Mouse (Mus musculus) heart, embryonic 10.5 days (tissue): ENCODE results near the gene Slc12a3. TPM values are rescaled to one million over a fixed set of nuclear protein-coding genes. Genes with fewer than 3 reads are reported as not detected.

Source experiments
- DNase-seq: peaks from one replicate; pipeline ENCODE4 v3.0.0-alpha.2; 2017; ENCODE audit warnings: low spot score
- H3K27ac ChIP-seq: fragments of 300-500 bp; sonication (generic); 2 replicates; pipeline ENCODE4 v1.5.1; 2016; ENCODE audit warnings: mild to moderate bottlenecking
- H3K27me3 ChIP-seq: fragments of 300-500 bp; sonication (generic); 2 replicates; pipeline ENCODE4 v1.6.1; 2016; ENCODE audit warnings: mild to moderate bottlenecking; ENCODE audit not compliant: poor library complexity, insufficient read depth, severe bottlenecking
- H3K36me3 ChIP-seq: fragments of 300-500 bp; sonication (generic); 2 replicates; pipeline ENCODE4 v1.6.1; 2016; ENCODE audit warnings: mild to moderate bottlenecking, moderate library complexity
- H3K4me1 ChIP-seq: fragments of 300-500 bp; sonication (generic); 2 replicates; pipeline ENCODE4 v1.6.1; 2016; ENCODE audit warnings: mild to moderate bottlenecking
- H3K4me3 ChIP-seq: fragments of 300-500 bp; sonication (generic); 2 replicates; pipeline ENCODE4 v1.5.1; 2016; ENCODE audit warnings: mild to moderate bottlenecking, moderate library complexity
- H3K9me3 ChIP-seq: fragments of 300-500 bp; sonication (generic); 2 replicates; pipeline ENCODE4 v1.6.1; 2016; ENCODE audit warnings: mild to moderate bottlenecking, moderate library complexity
- WGBS: fragments of 180-500 bp; shearing (Covaris S2); methylation state at CpG from one replicate; pipeline ENCODE4 v1.1.7; 2016; 5-methylcytosine and 5-hydroxymethylcytosine counted together
- polyA plus RNA-seq: library from polyadenylated mRNA; unstranded; fragments of >200 nt; fragmentation: Nextera tagmentation; extraction: Ambion mirVana; gene quantifications from 2 replicates; pipeline ENCODE4 v1.2.1, GENCODE M21; 2016

Slc12a3 gene
- polyA plus RNA-seq, 1 experiment from 2014 or later: 0.06 TPM

GRCm38 (mm10) chr8:94385506-94386213 is 56.7 kb downstream of the Slc12a3 start:
- Histone ChIP-seq H3K4me3 (peak overlapping the region; percentile 93), H3K9me3 (no peaks in the 10 kb centered on the region), H3K27ac (peak overlapping the region; percentile 98), H3K27me3 (no peaks in the 10 kb centered on the region), H3K4me1 (peaks cover 15% of the 10 kb centered on the region), H3K36me3 (peaks cover 15% of the 10 kb centered on the region)
- DNase-seq: no peak
- 28% methylated on average over 20 of the region's 20 CpGs for WGBS

GRCm38 (mm10) chr8:94386214-94387026 is 57.4 kb downstream of the Slc12a3 start, which contains the start of gene Herpud1:
Gene Herpud1 (plus strand): TSS chr8:94386438.
- Histone ChIP-seq H3K4me3 (peak within 1 kb of the TSS; percentile 93), H3K27ac (peak within 1 kb of the TSS; percentile 98), H3K27me3 (no peaks in the 10 kb centered on the region), H3K36me3 (peaks cover 23% of the 10 kb centered on the region), H3K4me1 (peaks cover 15% of the 10 kb centered on the region), H3K9me3 (no peaks in the 10 kb centered on the region)
- under 1% methylated on average over 65 of the region's 65 CpGs for WGBS
- DNase-seq: peak; percentile 98

- peak overlapping the region; percentile 98 for H3K27ac ChIP-seq
- peaks cover 30% of the 10 kb centered on the region for H3K36me3 ChIP-seq
- under 1% methylated on average over 25 of the region's 25 CpGs for WGBS
- peaks cover 15% of the 10 kb centered on the region for H3K4me1 ChIP-seq
- peak overlapping the region; percentile 93 for H3K4me3 ChIP-seq
- DNase-seq: peak; percentile 94
- H3K27me3 ChIP-seq: no peaks in the 10 kb centered on the region
- H3K9me3 ChIP-seq: no peaks in the 10 kb centered on the region
Observed at GRCm38 (mm10) chr8:94387027-94387684, 58.2 kb downstream of the Slc12a3 start.

- H3K4me3 ChIP-seq: peak overlapping the region; percentile 93
- 35% methylated on average over 6 of the region's 6 CpGs for WGBS
Observed at GRCm38 (mm10) chr8:94387785-94388184, 58.8 kb downstream of the Slc12a3 start.

GRCm38 (mm10) chr8:94389531-94389930 is 60.5 kb downstream of the Slc12a3 start:
- 91% methylated on average over 6 of the region's 6 CpGs for WGBS
- H3K27ac ChIP-seq: no peak overlapping the region
- no peak overlapping the region for H3K4me3 ChIP-seq
- peaks cover 18% of the 10 kb centered on the region for H3K4me1 ChIP-seq
- no peaks in the 10 kb centered on the region for H3K9me3 ChIP-seq
- H3K36me3 ChIP-seq: peaks cover 53% of the 10 kb centered on the region
- H3K27me3 ChIP-seq: no peaks in the 10 kb centered on the region
- no peak for DNase-seq

More at GRCm38 (mm10) chr8:94387785-94388184, 58.8 kb downstream of the Slc12a3 start:
- DNase-seq: no peak
- Histone ChIP-seq H3K27ac (peak overlapping the region; percentile 98), H3K36me3 (peaks cover 37% of the 10 kb centered on the region), H3K27me3 (no peaks in the 10 kb centered on the region), H3K9me3 (no peaks in the 10 kb centered on the region), H3K4me1 (peaks cover 18% of the 10 kb centered on the region)

- Histone ChIP-seq H3K4me3 (no peak overlapping the region), H3K27ac (no peak overlapping the region), H3K36me3 (peaks cover 62% of the 10 kb centered on the region), H3K9me3 (no peaks in the 10 kb centered on the region), H3K27me3 (no peaks in the 10 kb centered on the region), H3K4me1 (peaks cover 17% of the 10 kb centered on the region)
- WGBS: 94% methylated on average over 6 of the region's 6 CpGs
- no peak for DNase-seq
Observed at GRCm38 (mm10) chr8:94390429-94390828, 61.4 kb downstream of the Slc12a3 start.

- peaks cover 12% of the 10 kb centered on the region for H3K4me1 ChIP-seq
- DNase-seq: no peak
- H3K36me3 ChIP-seq: peaks cover 67% of the 10 kb centered on the region
- H3K27me3 ChIP-seq: no peaks in the 10 kb centered on the region
- H3K4me3 ChIP-seq: no peak overlapping the region
- H3K9me3 ChIP-seq: no peaks in the 10 kb centered on the region
- WGBS: 96% methylated on average over 8 of the region's 8 CpGs
- H3K27ac ChIP-seq: no peak overlapping the region
Observed at GRCm38 (mm10) chr8:94390910-94391309, 61.9 kb downstream of the Slc12a3 start.

- WGBS: 79% methylated on average over 12 of the region's 12 CpGs
- H3K27ac ChIP-seq: no peak overlapping the region
- no peak for DNase-seq
Observed at GRCm38 (mm10) chr8:94392147-94392546, 63.1 kb downstream of the Slc12a3 start.

GRCm38 (mm10) chr8:94392648-94393047 is 63.6 kb downstream of the Slc12a3 start:
- Histone ChIP-seq H3K27ac (no peak overlapping the region), H3K9me3 (no peaks in the 10 kb centered on the region), H3K27me3 (no peaks in the 10 kb centered on the region), H3K4me1 (peaks cover 13% of the 10 kb centered on the region), H3K36me3 (peaks cover 74% of the 10 kb centered on the region), H3K4me3 (no peak overlapping the region)
- 31% methylated on average over 6 of the region's 6 CpGs for WGBS
- no peak for DNase-seq

More at GRCm38 (mm10) chr8:94392147-94392546, 63.1 kb downstream of the Slc12a3 start:
- H3K36me3 ChIP-seq: peaks cover 74% of the 10 kb centered on the region
- no peaks in the 10 kb centered on the region for H3K27me3 ChIP-seq
- H3K4me3 ChIP-seq: no peak overlapping the region
- no peaks in the 10 kb centered on the region for H3K9me3 ChIP-seq
- peaks cover 12% of the 10 kb centered on the region for H3K4me1 ChIP-seq

GRCm38 (mm10) chr8:94395851-94396540 is 67.0 kb downstream of the Slc12a3 start:
- peaks cover 55% of the 10 kb centered on the region for H3K36me3 ChIP-seq

GRCm38 (mm10) chr8:94396964-94397657 is 68.1 kb downstream of the Slc12a3 start:
- no peak for DNase-seq
- Histone ChIP-seq H3K4me3 (no peak overlapping the region), H3K27me3 (no peaks in the 10 kb centered on the region), H3K36me3 (peaks cover 44% of the 10 kb centered on the region), H3K4me1 (peaks cover 10% of the 10 kb centered on the region), H3K27ac (no peak overlapping the region), H3K9me3 (no peaks in the 10 kb centered on the region)
- WGBS: 55% methylated on average over 11 of the region's 11 CpGs

More at GRCm38 (mm10) chr8:94395851-94396540, 67.0 kb downstream of the Slc12a3 start:
- Histone ChIP-seq H3K4me3 (no peak overlapping the region), H3K4me1 (peaks cover 10% of the 10 kb centered on the region), H3K27ac (no peak overlapping the region), H3K27me3 (no peaks in the 10 kb centered on the region), H3K9me3 (no peaks in the 10 kb centered on the region)
- 80% methylated on average over 6 of the region's 6 CpGs for WGBS
- DNase-seq: no peak

- peaks cover 6% of the 10 kb centered on the region for H3K4me1 ChIP-seq
- H3K9me3 ChIP-seq: no peaks in the 10 kb centered on the region
- peaks cover 30% of the 10 kb centered on the region for H3K36me3 ChIP-seq
- no peak overlapping the region for H3K4me3 ChIP-seq
- H3K27ac ChIP-seq: no peak overlapping the region
- no peaks in the 10 kb centered on the region for H3K27me3 ChIP-seq
- no peak for DNase-seq
- 78% methylated on average over 6 of the region's 6 CpGs for WGBS
Observed at GRCm38 (mm10) chr8:94398587-94398986, 69.6 kb downstream of the Slc12a3 start.
